Mouse (Mus musculus) skeletal muscle tissue, postnatal 0 days (tissue): ENCODE results near the gene Gm20809. TPM values are rescaled to one million over a fixed set of nuclear protein-coding genes. Genes with fewer than 3 reads are reported as not detected.

Source experiments
- polyA plus RNA-seq: library from polyadenylated mRNA; unstranded; fragments of >200 nt; fragmentation: Nextera tagmentation; extraction: Ambion mirVana; gene quantifications from 2 replicates; pipeline ENCODE4 v1.2.1, GENCODE M21; 2015

Gene Gm20809
- polyA plus RNA-seq, result not detected in 2 replicates

GRCm38 (mm10) chrY:24454757-24455156 lies at the start of gene Gm20809:
Gm20809 (plus strand) TSS chrY:24455057.

